Mouse (Mus musculus) thymus, adult 2 months (tissue): ENCODE data around the gene 9230102O04Rik. TPM values are rescaled to one million over a fixed set of nuclear protein-coding genes. Genes with fewer than 3 reads are reported as not detected.

Experiments used
- DNase-seq: peaks from one replicate; pipeline ENCODE4 v3.0.0; 2021
- H3K27ac ChIP-seq: fragments of 200-500 bp; 2 replicates; pipeline ENCODE4 v1.5.1; 2012; ENCODE audit warnings: low read length, control low read depth; ENCODE audit not compliant: control insufficient read depth, insufficient read depth
- H3K27me3 ChIP-seq: fragments of 200-500 bp; 2 replicates; pipeline ENCODE4 v1.6.1; 2012; ENCODE audit warnings: mild to moderate bottlenecking, low read length, moderate library complexity, mixed read lengths; ENCODE audit not compliant: control insufficient read depth, insufficient read depth
- H3K36me3 ChIP-seq: fragments of 200-500 bp; 2 replicates; pipeline ENCODE4 v1.6.1; 2012; ENCODE audit warnings: mild to moderate bottlenecking, low read length, moderate library complexity; ENCODE audit not compliant: control insufficient read depth, insufficient read depth
- H3K4me1 ChIP-seq: fragments of 200-500 bp; replicated peaks from 2 replicates; pipeline ENCODE4 v1.6.1; 2012; ENCODE audit warnings: low read length; ENCODE audit not compliant: control insufficient read depth, insufficient read depth
- H3K4me3 ChIP-seq: fragments of 200-500 bp; 2 replicates; pipeline ENCODE4 v1.5.1; 2012; ENCODE audit warnings: mild to moderate bottlenecking, low read length, control low read depth, moderate library complexity; ENCODE audit not compliant: control insufficient read depth, insufficient read depth
- CTCF ChIP-seq: fragments of 200-500 bp; IDR thresholded peaks from 2 replicates; pipeline ENCODE4 v1.5.1; 2012; ENCODE audit warnings: mild to moderate bottlenecking, control low read depth, low read length, moderate library complexity, borderline replicate concordance; ENCODE audit not compliant: control insufficient read depth, poor library complexity, insufficient read depth; ENCODE audit errors: extremely low read depth
- POLR2A ChIP-seq: fragments of 200-500 bp; IDR thresholded peaks from 2 replicates; pipeline ENCODE4 v1.6.1; 2012; ENCODE audit warnings: mild to moderate bottlenecking, low read length, control low read depth, moderate library complexity; ENCODE audit not compliant: control insufficient read depth, poor library complexity, insufficient read depth; ENCODE audit errors: extremely low read depth
- WGBS: fragments of 180-500 bp; shearing (Covaris S2); methylation state at CpG from one replicate; pipeline ENCODE4 v1.1.7; 2018; 5-methylcytosine and 5-hydroxymethylcytosine counted together
- polyA plus RNA-seq: library from polyadenylated mRNA; depleted of rRNA; stranded (reverse); fragments of >200 nt; gene quantifications from 2 replicates; pipeline ENCODE4 v1.2.3, GENCODE M21; 2012

Gene 9230102O04Rik
- polyA plus RNA-seq, 1 experiment, result not detected

GRCm38 (mm10) chr2:9905995-9906394 lies 16.7 kb upstream of the 9230102O04Rik start:
- H3K27ac ChIP-seq, result no peak overlapping the region
- no peaks in the 10 kb centered on the region for H3K4me1 ChIP-seq
- DNase-seq, result no peak
- 29% methylated on average over 11 of the region's 11 CpGs for WGBS
- no peaks in the 10 kb centered on the region for H3K36me3 ChIP-seq
- no peak overlapping the region for H3K4me3 ChIP-seq
- TF ChIP-seq CTCF (no peak), POLR2A (no peak)
- no peaks in the 10 kb centered on the region for H3K27me3 ChIP-seq

- WGBS, result 76% methylated on average over 14 of the region's 14 CpGs
- DNase-seq, result no peak
Observed at GRCm38 (mm10) chr2:9903854-9904560, 14.7 kb upstream of the 9230102O04Rik start.

GRCm38 (mm10) chr2:9897846-9898245 lies 8.5 kb upstream of the 9230102O04Rik start:
- H3K27ac ChIP-seq, result no peak overlapping the region
- peaks cover 3% of the 10 kb centered on the region for H3K4me1 ChIP-seq
- H3K27me3 ChIP-seq, result peaks cover 31% of the 10 kb centered on the region
- DNase-seq, result no peak
- H3K4me3 ChIP-seq, result no peak overlapping the region
- 66% methylated on average over 8 of the region's 8 CpGs for WGBS
- TF ChIP-seq CTCF, result no peak
- TF ChIP-seq POLR2A, result no peak
- no peaks in the 10 kb centered on the region for H3K36me3 ChIP-seq

More at GRCm38 (mm10) chr2:9903854-9904560, 14.7 kb upstream of the 9230102O04Rik start:
- no peaks in the 10 kb centered on the region for H3K4me1 ChIP-seq
- no peak overlapping the region for H3K27ac ChIP-seq
- no peak for TF ChIP-seq POLR2A
- TF ChIP-seq CTCF, result no peak
- no peaks in the 10 kb centered on the region for H3K36me3 ChIP-seq
- H3K4me3 ChIP-seq, result no peak overlapping the region
- H3K27me3 ChIP-seq, result no peaks in the 10 kb centered on the region

- WGBS, result 10% methylated on average over 22 of the region's 22 CpGs
- no peak for TF ChIP-seq CTCF
- no peak for TF ChIP-seq POLR2A
- H3K27ac ChIP-seq, result no peak overlapping the region
- peaks cover 3% of the 10 kb centered on the region for H3K4me1 ChIP-seq
- no peak overlapping the region for H3K4me3 ChIP-seq
- peaks cover 31% of the 10 kb centered on the region for H3K27me3 ChIP-seq
- H3K36me3 ChIP-seq, result no peaks in the 10 kb centered on the region
- no peak for DNase-seq
Observed at GRCm38 (mm10) chr2:9896097-9896770, 6.9 kb upstream of the 9230102O04Rik start.

GRCm38 (mm10) chr2:9894836-9895593 lies 5.7 kb upstream of the 9230102O04Rik start:
- H3K4me1 ChIP-seq, result peaks cover 6% of the 10 kb centered on the region
- peaks cover 35% of the 10 kb centered on the region for H3K27me3 ChIP-seq

GRCm38 (mm10) chr2:9893272-9893953 lies 4.1 kb upstream of the 9230102O04Rik start:
- no peaks in the 10 kb centered on the region for H3K36me3 ChIP-seq
- H3K4me3 ChIP-seq, result no peak overlapping the region
- DNase-seq, result no peak
- H3K27me3 ChIP-seq, result peaks cover 42% of the 10 kb centered on the region
- H3K4me1 ChIP-seq, result peaks cover 18% of the 10 kb centered on the region
- TF ChIP-seq CTCF (no peak), POLR2A (no peak)
- no peak overlapping the region for H3K27ac ChIP-seq
- WGBS, result 10% methylated on average over 6 of the region's 6 CpGs

More at GRCm38 (mm10) chr2:9894836-9895593, 5.7 kb upstream of the 9230102O04Rik start:
- no peak for TF ChIP-seq CTCF
- Histone ChIP-seq H3K36me3 (no peaks in the 10 kb centered on the region), H3K27ac (no peak overlapping the region), H3K4me3 (no peak overlapping the region)
- 12% methylated on average over 19 of the region's 19 CpGs for WGBS
- DNase-seq, result no peak
